Mouse (Mus musculus): ENCODE results near the gene Fam168a. TPM values are rescaled to one million over a fixed set of nuclear protein-coding genes. Genes with fewer than 3 reads are reported as not detected.

Gene Fam168a
- polyA plus RNA-seq, 1 experiment, result 27.0 TPM

GRCm38 (mm10) chr7:100835168-100835567 is 128.7 kb downstream of the Fam168a start:
- Histone ChIP-seq H3K27ac (ENCODE audit: control insufficient read depth, insufficient read depth, low read depth, low read length) (no peak overlapping the region), H3K27me3 (ENCODE audit: control insufficient read depth, insufficient read depth, low read length) (no peaks in the 10 kb centered on the region), H3K36me3 (ENCODE audit: control insufficient read depth, insufficient read depth, low read length) (no peaks in the 10 kb centered on the region), H3K4me3 (ENCODE audit: control insufficient read depth, low read depth, low read length) (no peak overlapping the region), H3K4me1 (ENCODE audit: control insufficient read depth, insufficient read depth, low read length) (no peaks in the 10 kb centered on the region)
- TF ChIP-seq CTCF (IDR thresholded peaks at IDR 0.05; ENCODE audit: control insufficient read depth, insufficient read depth, insufficient replicate concordance, low read depth, low read length) (no peak), POLR2A (IDR thresholded peaks at IDR 0.05; ENCODE audit: control insufficient read depth, low read depth, low read length) (no peak)

- H3K36me3 ChIP-seq (ENCODE audit: control insufficient read depth, insufficient read depth, low read length), result no peaks in the 10 kb centered on the region
- no peak overlapping the region for H3K4me3 ChIP-seq (ENCODE audit: control insufficient read depth, low read depth, low read length)
- no peaks in the 10 kb centered on the region for H3K4me1 ChIP-seq (ENCODE audit: control insufficient read depth, insufficient read depth, low read length)
- TF ChIP-seq CTCF (IDR thresholded peaks at IDR 0.05; ENCODE audit: control insufficient read depth, insufficient read depth, insufficient replicate concordance, low read depth, low read length) (no peak), POLR2A (IDR thresholded peaks at IDR 0.05; ENCODE audit: control insufficient read depth, low read depth, low read length) (no peak)
- no peaks in the 10 kb centered on the region for H3K27me3 ChIP-seq (ENCODE audit: control insufficient read depth, insufficient read depth, low read length)
- no peak overlapping the region for H3K27ac ChIP-seq (ENCODE audit: control insufficient read depth, insufficient read depth, low read depth, low read length)
These were observed 129.3 kb downstream of the Fam168a start for GRCm38 (mm10) chr7:100835711-100836110.

- no peaks in the 10 kb centered on the region for H3K27me3 ChIP-seq (ENCODE audit: control insufficient read depth, insufficient read depth, low read length)
- TF ChIP-seq CTCF (IDR thresholded peaks at IDR 0.05; ENCODE audit: control insufficient read depth, insufficient read depth, insufficient replicate concordance, low read depth, low read length) (no peak), POLR2A (IDR thresholded peaks at IDR 0.05; ENCODE audit: control insufficient read depth, low read depth, low read length) (no peak)
- H3K4me1 ChIP-seq (ENCODE audit: control insufficient read depth, insufficient read depth, low read length), result no peaks in the 10 kb centered on the region
- H3K4me3 ChIP-seq (ENCODE audit: control insufficient read depth, low read depth, low read length), result no peak overlapping the region
- no peaks in the 10 kb centered on the region for H3K36me3 ChIP-seq (ENCODE audit: control insufficient read depth, insufficient read depth, low read length)
- no peak overlapping the region for H3K27ac ChIP-seq (ENCODE audit: control insufficient read depth, insufficient read depth, low read depth, low read length)
These were observed 130.2 kb downstream of the Fam168a start for GRCm38 (mm10) chr7:100836657-100837056.

GRCm38 (mm10) chr7:100837701-100838100 is 131.3 kb downstream of the Fam168a start:
- TF ChIP-seq POLR2A (IDR thresholded peaks at IDR 0.05; ENCODE audit: control insufficient read depth, low read depth, low read length) (no peak), CTCF (IDR thresholded peaks at IDR 0.05; ENCODE audit: control insufficient read depth, insufficient read depth, insufficient replicate concordance, low read depth, low read length) (no peak)
- Histone ChIP-seq H3K4me3 (ENCODE audit: control insufficient read depth, low read depth, low read length) (no peak overlapping the region), H3K36me3 (ENCODE audit: control insufficient read depth, insufficient read depth, low read length) (no peaks in the 10 kb centered on the region), H3K27ac (ENCODE audit: control insufficient read depth, insufficient read depth, low read depth, low read length) (no peak overlapping the region), H3K4me1 (ENCODE audit: control insufficient read depth, insufficient read depth, low read length) (no peaks in the 10 kb centered on the region), H3K27me3 (ENCODE audit: control insufficient read depth, insufficient read depth, low read length) (no peaks in the 10 kb centered on the region)

GRCm38 (mm10) chr7:100839632-100840402 is 133.4 kb downstream of the Fam168a start:
- no peaks in the 10 kb centered on the region for H3K4me1 ChIP-seq (ENCODE audit: control insufficient read depth, insufficient read depth, low read length)
- TF ChIP-seq POLR2A (IDR thresholded peaks at IDR 0.05; ENCODE audit: control insufficient read depth, low read depth, low read length) (no peak), CTCF (IDR thresholded peaks at IDR 0.05; ENCODE audit: control insufficient read depth, insufficient read depth, insufficient replicate concordance, low read depth, low read length) (no peak)
- no peaks in the 10 kb centered on the region for H3K36me3 ChIP-seq (ENCODE audit: control insufficient read depth, insufficient read depth, low read length)
- no peaks in the 10 kb centered on the region for H3K27me3 ChIP-seq (ENCODE audit: control insufficient read depth, insufficient read depth, low read length)
- no peak overlapping the region for H3K27ac ChIP-seq (ENCODE audit: control insufficient read depth, insufficient read depth, low read depth, low read length)
- no peak overlapping the region for H3K4me3 ChIP-seq (ENCODE audit: control insufficient read depth, low read depth, low read length)

- H3K27me3 ChIP-seq (ENCODE audit: control insufficient read depth, insufficient read depth, low read length), result no peaks in the 10 kb centered on the region
- no peaks in the 10 kb centered on the region for H3K4me1 ChIP-seq (ENCODE audit: control insufficient read depth, insufficient read depth, low read length)
- no peak overlapping the region for H3K4me3 ChIP-seq (ENCODE audit: control insufficient read depth, low read depth, low read length)
- TF ChIP-seq CTCF (IDR thresholded peaks at IDR 0.05; ENCODE audit: control insufficient read depth, insufficient read depth, insufficient replicate concordance, low read depth, low read length) (no peak), POLR2A (IDR thresholded peaks at IDR 0.05; ENCODE audit: control insufficient read depth, low read depth, low read length) (no peak)
- no peaks in the 10 kb centered on the region for H3K36me3 ChIP-seq (ENCODE audit: control insufficient read depth, insufficient read depth, low read length)
- no peak overlapping the region for H3K27ac ChIP-seq (ENCODE audit: control insufficient read depth, insufficient read depth, low read depth, low read length)
These were observed 134.5 kb downstream of the Fam168a start for GRCm38 (mm10) chr7:100840906-100841305.

- no peaks in the 10 kb centered on the region for H3K27me3 ChIP-seq (ENCODE audit: control insufficient read depth, insufficient read depth, low read length)
- no peak overlapping the region for H3K27ac ChIP-seq (ENCODE audit: control insufficient read depth, insufficient read depth, low read depth, low read length)
- no peak overlapping the region for H3K4me3 ChIP-seq (ENCODE audit: control insufficient read depth, low read depth, low read length)
- H3K36me3 ChIP-seq (ENCODE audit: control insufficient read depth, insufficient read depth, low read length), result no peaks in the 10 kb centered on the region
- TF ChIP-seq CTCF (IDR thresholded peaks at IDR 0.05; ENCODE audit: control insufficient read depth, insufficient read depth, insufficient replicate concordance, low read depth, low read length), result no peak
- no peak for TF ChIP-seq POLR2A (IDR thresholded peaks at IDR 0.05; ENCODE audit: control insufficient read depth, low read depth, low read length)
- no peaks in the 10 kb centered on the region for H3K4me1 ChIP-seq (ENCODE audit: control insufficient read depth, insufficient read depth, low read length)
These were observed 135.2 kb downstream of the Fam168a start for GRCm38 (mm10) chr7:100841608-100842007.

Measured in testis, adult 2 months (tissue).